Mouse (Mus musculus) monocyte, adult 59 days (primary cell): Measurements from ENCODE around the gene Gm21616. TPM values are rescaled to one million over a fixed set of nuclear protein-coding genes. Genes with fewer than 3 reads are reported as not detected.

Experiments used
- total RNA-seq, 2 experiments: library from RNA; stranded (reverse); gene quantifications; one replicate each; pipeline ENCODE4 v1.2.4; 2023

The Gm21616 gene
- total RNA-seq: not detected

GRCm38 (mm10) chrX:125435242-125435641 is at the start of gene Gm21616:
Gene Gm21616 (plus strand): TSS chrX:125435542.

